Mouse (Mus musculus) kidney, adult 18-20 months (tissue): ENCODE data around the gene Ipo4.

Experiments
- DNase-seq: peaks from one replicate; pipeline ENCODE4 v3.0.0; 2021

The Ipo4 gene

GRCm38 (mm10) chr14:55586149-55586548, 49.6 kb downstream of the Ipo4 start:
- DNase-seq = no peak

GRCm38 (mm10) chr14:55585566-55585960, 50.2 kb downstream of the Ipo4 start:
- DNase-seq = no peak

GRCm38 (mm10) chr14:55584702-55585565, 50.8 kb downstream of the Ipo4 start, which contains the start of gene Emc9:
Gene Emc9, minus strand, starts transcription at chr14:55585302.
- DNase-seq = peak; percentile 84

DNA sequence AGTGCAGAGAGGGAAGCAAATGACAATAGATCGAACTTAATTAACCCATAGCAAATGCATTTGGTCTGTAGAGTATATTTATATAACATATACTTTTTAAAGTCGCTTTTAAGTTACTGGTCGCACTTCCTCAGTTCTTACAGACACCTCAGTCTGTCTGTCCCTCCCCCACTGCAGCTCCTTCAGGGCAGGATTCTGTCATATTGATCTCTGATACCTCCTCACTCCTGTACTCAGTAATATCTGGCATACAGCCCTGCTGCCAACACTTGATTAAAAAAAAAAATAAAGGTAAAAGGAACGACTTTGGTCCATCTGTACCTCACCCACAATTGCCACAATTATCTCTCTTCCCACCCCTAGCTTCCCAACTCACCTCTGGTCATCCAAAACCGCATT, 51.5 kb downstream of the Ipo4 start:
- no peak for DNase-seq

- no peak for DNase-seq
Observed at GRCm38 (mm10) chr14:55581981-55582681, 53.6 kb downstream of the Ipo4 start.

DNA sequence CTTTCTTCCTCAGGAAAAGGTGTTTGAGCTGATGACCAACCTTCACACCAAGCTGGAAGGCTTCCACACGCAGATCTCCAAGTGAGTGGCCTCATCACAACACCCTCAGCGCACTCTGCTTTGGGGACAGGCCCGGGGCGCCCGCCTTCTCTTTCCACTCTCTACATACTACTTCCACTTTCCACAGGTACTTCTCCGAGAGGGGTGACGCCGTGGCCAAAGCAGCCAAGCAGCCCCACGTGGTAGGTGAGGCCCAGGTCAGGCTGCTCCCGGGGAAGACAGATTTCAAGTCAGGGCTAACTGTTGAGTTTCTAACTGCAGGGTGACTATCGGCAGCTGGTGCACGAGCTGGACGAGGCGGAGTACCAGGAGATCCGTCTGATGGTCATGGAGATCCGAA, 55.0 kb downstream of the Ipo4 start:
- no peak for DNase-seq

- no peak for DNase-seq
Observed at GRCm38 (mm10) chr14:55579511-55580496, 56.0 kb downstream of the Ipo4 start.

DNA sequence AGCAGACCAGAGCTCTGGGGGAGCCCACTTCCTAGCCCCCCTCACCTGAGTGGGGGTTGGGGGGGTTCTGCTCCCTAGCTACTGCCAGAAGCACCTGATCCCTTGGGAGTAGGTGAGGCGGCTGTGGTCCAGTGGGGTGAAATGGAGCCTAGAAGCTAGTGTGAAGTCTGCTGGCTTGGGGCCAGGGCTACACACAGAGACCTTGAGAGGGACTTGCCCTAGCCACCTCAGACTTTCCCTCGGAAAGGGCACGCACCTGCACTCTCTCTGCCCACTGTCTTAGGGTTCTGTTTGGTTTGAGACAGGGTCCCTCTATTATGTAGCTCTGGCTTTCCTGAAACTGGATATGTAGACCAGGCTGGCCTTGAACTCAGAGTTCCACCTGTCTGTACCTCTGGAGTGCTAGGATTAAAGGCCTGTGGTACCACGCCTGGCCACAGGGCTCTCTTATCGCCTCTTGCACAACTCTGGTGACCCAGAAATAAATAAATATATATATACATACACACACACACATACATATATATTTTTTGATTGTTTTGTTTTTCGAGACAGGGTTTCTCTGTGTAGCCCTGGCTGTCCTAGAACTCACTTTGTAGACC, 57.0 kb downstream of the Ipo4 start:
- DNase-seq = peak; percentile 78

GRCm38 (mm10) chr14:55577871-55578667, 57.7 kb downstream of the Ipo4 start, which contains the start of gene Psme1:
Gene Psme1, plus strand, starts transcription at chr14:55578123.
- DNase-seq = peak; percentile 80

- DNase-seq = peak; percentile 27
Observed at GRCm38 (mm10) chr14:55576376-55576775, 59.4 kb downstream of the Ipo4 start.

- DNase-seq = peak; percentile 53
Observed at GRCm38 (mm10) chr14:55575711-55576110, 60.0 kb downstream of the Ipo4 start.
